Mouse (Mus musculus) colon, adult 2 months (tissue): Measurements from ENCODE around the gene Papln. TPM values are rescaled to one million over a fixed set of nuclear protein-coding genes. Genes with fewer than 3 reads are reported as not detected.

Experiments
- polyA plus RNA-seq: library from polyadenylated mRNA; depleted of rRNA; stranded (reverse); fragments of >200 nt; gene quantifications from 2 replicates; pipeline ENCODE4 v1.2.3, GENCODE M21; 2012; rRNA removed

The Papln gene
- 6.3 and 7.2 TPM in 2 replicates for polyA plus RNA-seq

GRCm38 (mm10) chr12:83763311-83764043 is at the start of gene Papln:
Papln (plus strand) TSS chr12:83763634.

Other genes with a start within 250 kb of the Papln start
- 15.9 and 18.2 TPM in 2 replicates for gene Dcaf4, start 243.2 kb upstream of the Papln start, polyA plus RNA-seq
- gene Zfyve1, start 166.4 kb upstream of the Papln start, polyA plus RNA-seq: 41.5 and 47.8 TPM in 2 replicates
- gene Rbm25, start 132.4 kb upstream of the Papln start, polyA plus RNA-seq: 12.6 and 13.0 TPM in 2 replicates
- gene Psen1, start 75.5 kb upstream of the Papln start, polyA plus RNA-seq: 45.1 and 46.1 TPM in 2 replicates
- 84.9 and 95.6 TPM in 2 replicates for gene Numb, start 158.3 kb downstream of the Papln start, polyA plus RNA-seq
- 21.1 TPM in 2 replicates for gene Riox1, start 187.0 kb downstream of the Papln start, polyA plus RNA-seq
- not detected in 2 replicates for gene Heatr4, start 221.2 kb downstream of the Papln start, polyA plus RNA-seq
- 10.8 and 10.9 TPM in 2 replicates for gene Acot2, start 224.2 kb downstream of the Papln start, polyA plus RNA-seq
- 4.9 and 6.2 TPM in 2 replicates for gene Acot1, start 245.9 kb downstream of the Papln start, polyA plus RNA-seq